Mouse (Mus musculus) hindbrain, postnatal 0 days (tissue): ENCODE measurements at regions not wholly inside any gene's neighbourhood (a gene's known extent, or its start where the extent isn't known, plus 50 kb on each side); places are given as distances from the start of the nearest gene placed in this dataset.

Experiments
- ATAC-seq: fragments of 200-750 bp; cut with Nextera tagmentation; 2 replicates; pipeline ENCODE4 v1.8.0; 2017; ENCODE audit warnings: mild to moderate bottlenecking, moderate TSS enrichment, moderate library complexity
- DNase-seq: peaks from one replicate; pipeline ENCODE4 v3.0.0-alpha.2; 2015; ENCODE audit warnings: low spot score
- H3K27ac ChIP-seq: fragments of 300-500 bp; sonication (generic); 2 replicates; pipeline ENCODE4 v1.5.1; 2014; ENCODE audit warnings: mild to moderate bottlenecking
- H3K27me3 ChIP-seq: fragments of 300-500 bp; sonication (generic); 2 replicates; pipeline ENCODE4 v1.6.1; 2014; ENCODE audit warnings: low read length, mixed read lengths; ENCODE audit not compliant: insufficient read depth
- H3K36me3 ChIP-seq: fragments of 300-500 bp; sonication (generic); 2 replicates; pipeline ENCODE4 v1.6.1; 2014; ENCODE audit warnings: low read length, mixed read lengths; ENCODE audit not compliant: insufficient read depth
- H3K4me1 ChIP-seq: fragments of 300-500 bp; sonication (generic); 2 replicates; pipeline ENCODE4 v1.6.1; 2014; ENCODE audit warnings: antibody characterized with exemption, low read length, mixed read lengths; ENCODE audit not compliant: insufficient read depth
- H3K4me2 ChIP-seq: fragments of 300-500 bp; sonication (generic); 2 replicates; pipeline ENCODE4 v1.6.1; 2014; ENCODE audit warnings: low read depth, mild to moderate bottlenecking, low read length, moderate library complexity, mixed read lengths
- H3K4me3 ChIP-seq: fragments of 300-500 bp; sonication (generic); 2 replicates; pipeline ENCODE4 v1.5.1; 2014; ENCODE audit warnings: low read length
- H3K9ac ChIP-seq: fragments of 300-500 bp; sonication (generic); replicated peaks from 2 replicates; pipeline ENCODE4 v1.6.1; 2014; ENCODE audit warnings: mild to moderate bottlenecking, low read length, moderate library complexity, mixed read lengths
- H3K9me3 ChIP-seq: fragments of 300-500 bp; sonication (generic); 2 replicates; pipeline ENCODE4 v1.6.1; 2016; ENCODE audit warnings: low read length, mixed read lengths
- CTCF ChIP-seq: IDR thresholded peaks from 2 replicates; pipeline ENCODE4 v1.5.1; 2016; ENCODE audit warnings: antibody characterized with exemption, control low read depth, low read depth
- WGBS: fragments of 180-500 bp; shearing (Covaris S2); extraction: QIAGEN DNeasy Blood & Tissue Kit; methylation state at CpG from one replicate; pipeline ENCODE4 v1.1.7; 2014; 5-methylcytosine and 5-hydroxymethylcytosine counted together

GRCm38 (mm10) chr4:10770026-10770643 is 104.2 kb upstream of the 2610301B20Rik start:
- Histone ChIP-seq H3K4me2 (no peak overlapping the region), H3K27me3 (no peaks in the 10 kb centered on the region), H3K9ac (no peak overlapping the region), H3K4me3 (no peak overlapping the region), H3K27ac (no peak overlapping the region), H3K4me1 (no peaks in the 10 kb centered on the region), H3K36me3 (no peaks in the 10 kb centered on the region), H3K9me3 (no peaks in the 10 kb centered on the region)
- WGBS: 95% methylated on average over 13 of the region's 13 CpGs
- no peak for TF ChIP-seq CTCF
- ATAC-seq: no peak
- DNase-seq: no peak

- H3K27me3 ChIP-seq: no peaks in the 10 kb centered on the region
- ATAC-seq (no peak), DNase-seq (peak; percentile 7)
- no peak overlapping the region for H3K4me3 ChIP-seq
- H3K4me2 ChIP-seq: no peak overlapping the region
- WGBS: 28% methylated on average over 3 of the region's 3 CpGs
- no peak overlapping the region for H3K27ac ChIP-seq
- no peaks in the 10 kb centered on the region for H3K9me3 ChIP-seq
- no peak overlapping the region for H3K9ac ChIP-seq
- H3K4me1 ChIP-seq: no peaks in the 10 kb centered on the region
- no peak for TF ChIP-seq CTCF
- no peaks in the 10 kb centered on the region for H3K36me3 ChIP-seq
These were observed 99.6 kb upstream of the 2610301B20Rik start for GRCm38 (mm10) chr4:10774557-10775215.

- no peak for TF ChIP-seq CTCF
- WGBS: 76% methylated on average over 2 of the region's 2 CpGs
- DNase-seq (no peak), ATAC-seq (no peak)
- Histone ChIP-seq H3K36me3 (no peaks in the 10 kb centered on the region), H3K9me3 (no peaks in the 10 kb centered on the region), H3K4me3 (no peak overlapping the region), H3K27me3 (no peaks in the 10 kb centered on the region), H3K4me1 (no peaks in the 10 kb centered on the region), H3K4me2 (no peak overlapping the region), H3K9ac (no peak overlapping the region), H3K27ac (no peak overlapping the region)
These were observed 87.6 kb upstream of the 2610301B20Rik start for GRCm38 (mm10) chr4:10786701-10787100.

- TF ChIP-seq CTCF: no peak
- no peak for ATAC-seq
- no peaks in the 10 kb centered on the region for H3K9me3 ChIP-seq
- no peak overlapping the region for H3K27ac ChIP-seq
- no peak overlapping the region for H3K4me2 ChIP-seq
- no peaks in the 10 kb centered on the region for H3K27me3 ChIP-seq
- no peak for DNase-seq
- H3K36me3 ChIP-seq: no peaks in the 10 kb centered on the region
- no peak overlapping the region for H3K4me3 ChIP-seq
- no peaks in the 10 kb centered on the region for H3K4me1 ChIP-seq
- no peak overlapping the region for H3K9ac ChIP-seq
These were observed 86.0 kb upstream of the 2610301B20Rik start for GRCm38 (mm10) chr4:10788306-10788705.

- 77% methylated on average over 3 of the region's 3 CpGs for WGBS
- TF ChIP-seq CTCF: no peak
- no peaks in the 10 kb centered on the region for H3K27me3 ChIP-seq
- no peaks in the 10 kb centered on the region for H3K36me3 ChIP-seq
- H3K4me2 ChIP-seq: no peak overlapping the region
- no peaks in the 10 kb centered on the region for H3K9me3 ChIP-seq
- H3K4me1 ChIP-seq: no peaks in the 10 kb centered on the region
- ATAC-seq: no peak
- no peak for DNase-seq
- H3K4me3 ChIP-seq: no peak overlapping the region
- H3K9ac ChIP-seq: no peak overlapping the region
- H3K27ac ChIP-seq: no peak overlapping the region
These were observed 85.2 kb upstream of the 2610301B20Rik start for GRCm38 (mm10) chr4:10789141-10789540.

DNA sequence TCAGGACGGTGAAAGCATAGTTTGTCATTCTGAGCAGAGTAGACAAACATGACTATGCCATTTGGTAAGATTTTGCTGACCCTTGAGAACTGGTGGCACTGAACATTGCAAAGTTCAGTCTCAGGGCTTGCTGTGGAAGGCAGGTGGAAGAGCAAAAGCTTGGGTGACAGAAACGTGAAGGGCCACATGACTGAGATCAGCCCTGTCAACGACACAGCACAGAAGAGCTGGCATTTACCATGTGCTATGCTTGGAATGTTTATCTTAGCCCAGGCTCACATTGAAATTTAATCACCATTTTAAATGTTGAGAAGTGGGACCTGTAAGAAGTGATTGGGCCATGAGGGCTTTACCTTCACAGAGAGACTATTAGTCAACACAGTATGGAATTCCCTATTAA is 81.7 kb upstream of the 2610301B20Rik start:
- no peaks in the 10 kb centered on the region for H3K9me3 ChIP-seq
- H3K4me1 ChIP-seq: no peaks in the 10 kb centered on the region
- H3K36me3 ChIP-seq: no peaks in the 10 kb centered on the region
- DNase-seq (no peak), ATAC-seq (no peak)
- H3K4me2 ChIP-seq: no peak overlapping the region
- TF ChIP-seq CTCF: no peak
- no peak overlapping the region for H3K4me3 ChIP-seq
- no peak overlapping the region for H3K27ac ChIP-seq
- H3K27me3 ChIP-seq: no peaks in the 10 kb centered on the region
- 68% methylated on average over 3 of the region's 3 CpGs for WGBS
- no peak overlapping the region for H3K9ac ChIP-seq

DNA sequence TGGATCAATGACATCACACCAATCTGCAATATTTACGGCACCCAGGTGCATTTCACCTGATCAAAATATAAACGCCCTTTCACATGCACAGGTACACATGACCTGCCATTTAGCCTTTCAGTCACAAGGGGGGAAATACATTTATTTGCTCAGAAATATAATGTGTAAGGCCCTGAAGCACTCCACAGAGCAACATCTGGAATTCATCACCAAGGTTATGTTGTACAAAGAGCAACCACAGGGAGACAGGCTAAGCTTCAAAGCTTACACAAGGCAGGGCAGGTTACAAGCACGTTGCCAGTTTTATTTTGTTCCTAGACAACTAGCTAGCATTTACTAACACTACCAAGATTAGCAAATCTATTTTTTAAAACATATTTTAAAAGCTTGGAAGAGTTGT is 79.8 kb upstream of the 2610301B20Rik start:
- H3K27ac ChIP-seq: no peak overlapping the region
- DNase-seq: no peak
- no peak overlapping the region for H3K9ac ChIP-seq
- H3K4me3 ChIP-seq: no peak overlapping the region
- no peak overlapping the region for H3K4me2 ChIP-seq
- TF ChIP-seq CTCF: no peak
- no peak for ATAC-seq
- no peaks in the 10 kb centered on the region for H3K9me3 ChIP-seq
- no peaks in the 10 kb centered on the region for H3K36me3 ChIP-seq
- no peaks in the 10 kb centered on the region for H3K4me1 ChIP-seq
- 76% methylated on average over 3 of the region's 3 CpGs for WGBS
- H3K27me3 ChIP-seq: no peaks in the 10 kb centered on the region
